Mouse (Mus musculus): ENCODE measurements around the gene Cep72. TPM values are rescaled to one million over a fixed set of nuclear protein-coding genes. Genes with fewer than 3 reads are reported as not detected.

Gene Cep72
- total and polyA plus RNA-seq, 2 experiments from 2014 or later, result 6.7 to 8.8 TPM

DNA sequence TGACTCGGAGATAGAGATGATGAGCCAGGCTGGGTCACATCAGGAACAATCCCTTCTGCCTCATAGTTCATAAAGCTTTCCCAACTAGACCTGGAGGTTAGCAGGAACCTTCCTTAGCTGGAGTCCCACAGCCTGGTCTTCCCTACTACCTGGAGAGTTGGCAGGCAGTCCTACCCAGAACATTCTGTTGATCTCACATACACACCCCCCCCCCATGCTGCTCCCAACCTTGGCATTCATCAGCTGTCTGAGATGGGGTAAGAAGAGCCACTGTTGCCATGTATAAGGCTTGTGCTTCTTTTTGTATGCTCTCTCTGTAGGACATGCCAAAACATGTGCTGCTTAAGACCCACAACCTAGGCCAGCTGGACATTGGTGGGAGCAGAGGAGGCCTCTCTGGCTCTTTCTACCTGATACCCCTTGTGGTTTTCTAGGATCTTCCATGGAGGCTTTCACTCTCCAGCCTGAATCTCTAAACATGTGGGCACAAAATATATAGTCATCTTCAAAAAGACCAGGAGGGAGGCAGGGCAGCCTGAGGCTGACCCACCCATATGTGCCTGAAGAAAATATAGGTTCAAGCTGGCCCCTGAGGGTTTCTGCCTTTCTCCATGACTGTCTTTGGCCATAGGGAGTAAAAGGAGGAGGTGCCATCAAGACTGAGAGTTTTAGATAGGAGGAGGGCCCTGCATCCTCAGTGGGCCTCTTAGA, 1.4 kb upstream of the Cep72 start:
- no peaks in the 10 kb centered on the region for H3K36me3 ChIP-seq (ENCODE audit: insufficient read depth)
- H3K9ac ChIP-seq, result no peak overlapping the region
- H3K4me2 ChIP-seq (ENCODE audit: low read depth), result no peak overlapping the region
- no peak for DNase-seq
- no peak overlapping the region for H3K4me3 ChIP-seq (ENCODE audit: low read depth, low read length)
- H3K27me3 ChIP-seq (ENCODE audit: insufficient read depth, low read length), result no peaks in the 10 kb centered on the region
- no peak for ATAC-seq
- H3K4me1 ChIP-seq (ENCODE audit: insufficient read depth), result no peaks in the 10 kb centered on the region
- 86% methylated on average over 1 of the region's 1 CpGs for WGBS
- no peak overlapping the region for H3K27ac ChIP-seq (ENCODE audit: low read depth, low read length)
- no peak for TF ChIP-seq CTCF (IDR thresholded peaks at IDR 0.05; ENCODE audit: low read depth)
- H3K9me3 ChIP-seq (ENCODE audit: low read length), result no peaks in the 10 kb centered on the region

DNA sequence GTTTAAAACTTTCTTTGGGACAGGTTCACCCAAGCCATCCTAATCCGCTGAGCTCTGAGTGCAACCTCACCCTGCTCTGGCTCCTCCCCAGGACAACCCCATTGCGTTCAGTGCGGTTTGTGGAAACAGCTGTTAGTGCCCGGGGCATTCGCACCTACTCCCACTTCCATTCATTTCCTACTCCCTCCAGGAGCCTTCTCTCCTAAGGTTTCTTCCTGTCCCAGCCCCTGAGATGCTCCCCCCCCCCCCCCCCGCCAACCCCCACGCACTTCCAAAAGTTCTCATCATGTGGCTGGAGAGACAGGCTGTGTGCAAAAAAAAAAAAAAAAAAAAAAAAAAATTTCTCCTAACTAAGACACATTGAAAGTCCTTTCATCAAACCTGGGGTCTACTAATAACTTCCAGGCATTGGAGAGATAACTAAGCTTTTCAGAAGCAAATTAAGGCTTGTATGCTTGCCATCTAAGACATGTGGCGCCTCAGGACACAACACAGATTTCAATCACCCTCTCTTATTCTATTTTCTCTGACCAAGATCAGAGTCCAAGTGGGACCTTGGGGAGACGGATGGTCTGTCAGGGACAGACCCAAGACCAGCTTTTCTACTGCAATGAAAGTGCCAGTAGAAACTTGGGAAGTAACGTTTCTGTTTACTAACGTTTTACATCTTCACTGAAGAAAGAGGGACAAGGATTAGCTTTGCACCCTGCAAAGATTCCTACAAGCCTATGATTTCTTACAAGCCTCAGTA, 454 bp upstream of the Cep72 start:
- no peak overlapping the region for H3K27ac ChIP-seq (ENCODE audit: low read depth, low read length)
- 30% methylated on average over 10 of the region's 11 CpGs for WGBS

DNA sequence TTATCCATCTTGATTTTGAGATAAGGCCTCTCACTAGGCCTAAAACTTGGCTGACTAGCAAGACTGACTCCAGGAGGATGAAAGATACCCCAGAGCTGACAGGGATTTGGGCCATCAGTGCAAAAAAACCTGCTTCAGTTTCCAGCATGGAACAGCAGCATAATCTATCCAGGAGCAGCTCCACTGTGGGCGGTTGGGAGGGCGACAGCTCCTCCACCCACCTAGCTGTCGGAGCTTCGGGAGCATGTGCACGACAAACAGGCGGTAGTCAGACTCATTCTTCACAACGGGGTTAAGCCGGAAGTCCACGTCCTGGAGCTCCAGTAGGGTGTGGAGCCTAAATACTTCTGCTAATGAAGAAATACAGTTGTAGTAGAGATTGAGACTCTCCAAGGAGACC, 4.0 kb downstream of the Cep72 start:
- Histone ChIP-seq H3K27me3 (ENCODE audit: insufficient read depth, low read length) (no peaks in the 10 kb centered on the region), H3K4me1 (ENCODE audit: insufficient read depth) (no peaks in the 10 kb centered on the region), H3K4me2 (ENCODE audit: low read depth) (no peak overlapping the region), H3K27ac (ENCODE audit: low read depth, low read length) (no peak overlapping the region), H3K9ac (no peak overlapping the region), H3K9me3 (ENCODE audit: low read length) (no peaks in the 10 kb centered on the region), H3K4me3 (ENCODE audit: low read depth, low read length) (no peak overlapping the region), H3K36me3 (ENCODE audit: insufficient read depth) (peaks cover 8% of the 10 kb centered on the region; the same call in 1 of the 2 replicates)
- no peak for TF ChIP-seq CTCF (IDR thresholded peaks at IDR 0.05; ENCODE audit: low read depth)
- 93% methylated on average over 9 of the region's 9 CpGs for WGBS
- ATAC-seq (no peak), DNase-seq (no peak)

More for the DNA sequence above, 454 bp upstream of the Cep72 start:
- H3K4me2 ChIP-seq (ENCODE audit: low read depth), result peak overlapping the region; percentile 59
- H3K4me1 ChIP-seq (ENCODE audit: insufficient read depth), result no peaks in the 10 kb centered on the region
- no peaks in the 10 kb centered on the region for H3K36me3 ChIP-seq (ENCODE audit: insufficient read depth)
- no peaks in the 10 kb centered on the region for H3K9me3 ChIP-seq (ENCODE audit: low read length)
- ATAC-seq (no peak), DNase-seq (no peak)
- TF ChIP-seq CTCF (IDR thresholded peaks at IDR 0.05; ENCODE audit: low read depth), result no peak
- no peaks in the 10 kb centered on the region for H3K27me3 ChIP-seq (ENCODE audit: insufficient read depth, low read length)
- peak overlapping the region; percentile 88 for H3K4me3 ChIP-seq (ENCODE audit: low read depth, low read length)
- peak overlapping the region; percentile 74; the same call in 1 of the 2 replicates for H3K9ac ChIP-seq

DNA sequence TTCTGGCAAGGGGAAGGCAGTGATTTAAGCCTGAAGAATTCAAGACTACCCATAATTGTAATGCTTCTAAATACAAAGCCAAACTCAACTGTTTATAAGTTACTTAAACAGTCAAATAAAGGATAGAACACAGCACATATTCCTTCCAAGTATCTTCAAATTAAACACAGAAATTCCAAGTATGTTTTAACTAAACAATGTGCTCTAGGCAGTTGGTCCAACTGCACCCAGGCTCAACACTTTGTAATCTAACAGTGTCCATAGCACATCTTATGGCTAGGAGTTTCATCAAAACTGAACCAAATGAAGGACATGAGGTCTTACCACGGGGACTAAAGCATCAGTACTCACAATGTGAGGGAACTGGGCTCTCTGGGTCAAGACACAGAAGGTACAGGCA, 5.9 kb downstream of the Cep72 start:
- Histone ChIP-seq H3K9me3 (ENCODE audit: low read length) (no peaks in the 10 kb centered on the region), H3K4me3 (ENCODE audit: low read depth, low read length) (no peak overlapping the region), H3K9ac (no peak overlapping the region), H3K36me3 (ENCODE audit: insufficient read depth) (peaks cover 8% of the 10 kb centered on the region; the same call in 1 of the 2 replicates), H3K4me1 (ENCODE audit: insufficient read depth) (no peaks in the 10 kb centered on the region), H3K27me3 (ENCODE audit: insufficient read depth, low read length) (no peaks in the 10 kb centered on the region), H3K4me2 (ENCODE audit: low read depth) (no peak overlapping the region), H3K27ac (ENCODE audit: low read depth, low read length) (no peak overlapping the region)
- 87% methylated on average over 1 of the region's 1 CpGs for WGBS
- ATAC-seq (no peak), DNase-seq (no peak)
- no peak for TF ChIP-seq CTCF (IDR thresholded peaks at IDR 0.05; ENCODE audit: low read depth)

DNA sequence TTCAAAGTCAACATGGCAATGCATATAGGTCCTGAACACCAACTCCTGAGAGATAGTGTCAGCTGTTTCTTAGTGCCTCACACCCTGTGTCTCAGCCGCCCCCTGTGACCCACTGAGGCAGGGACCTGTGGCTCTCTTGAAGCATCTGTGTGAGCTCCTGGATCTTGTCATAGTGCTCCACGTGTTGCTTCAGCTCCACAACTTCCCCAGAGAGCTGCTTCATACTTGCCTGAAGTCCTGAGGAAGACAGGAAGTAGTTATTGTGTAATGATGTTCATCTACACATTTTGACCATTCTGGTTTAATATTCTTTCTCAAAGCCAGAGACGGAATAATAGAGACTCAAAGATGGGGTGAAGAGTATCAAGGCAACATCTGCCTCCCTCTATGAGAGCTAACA, 22.2 kb downstream of the Cep72 start:
- Histone ChIP-seq H3K4me1 (ENCODE audit: insufficient read depth) (no peaks in the 10 kb centered on the region), H3K4me2 (ENCODE audit: low read depth) (no peak overlapping the region), H3K27me3 (ENCODE audit: insufficient read depth, low read length) (no peaks in the 10 kb centered on the region), H3K9me3 (ENCODE audit: low read length) (no peaks in the 10 kb centered on the region), H3K36me3 (ENCODE audit: insufficient read depth) (peaks cover 7% of the 10 kb centered on the region; the same call in 1 of the 2 replicates), H3K9ac (no peak overlapping the region), H3K4me3 (ENCODE audit: low read depth, low read length) (no peak overlapping the region), H3K27ac (ENCODE audit: low read depth, low read length) (no peak overlapping the region)
- 89% methylated on average over 3 of the region's 3 CpGs for WGBS
- TF ChIP-seq CTCF (IDR thresholded peaks at IDR 0.05; ENCODE audit: low read depth), result no peak
- DNase-seq, result no peak
- ATAC-seq, result no peak

DNA sequence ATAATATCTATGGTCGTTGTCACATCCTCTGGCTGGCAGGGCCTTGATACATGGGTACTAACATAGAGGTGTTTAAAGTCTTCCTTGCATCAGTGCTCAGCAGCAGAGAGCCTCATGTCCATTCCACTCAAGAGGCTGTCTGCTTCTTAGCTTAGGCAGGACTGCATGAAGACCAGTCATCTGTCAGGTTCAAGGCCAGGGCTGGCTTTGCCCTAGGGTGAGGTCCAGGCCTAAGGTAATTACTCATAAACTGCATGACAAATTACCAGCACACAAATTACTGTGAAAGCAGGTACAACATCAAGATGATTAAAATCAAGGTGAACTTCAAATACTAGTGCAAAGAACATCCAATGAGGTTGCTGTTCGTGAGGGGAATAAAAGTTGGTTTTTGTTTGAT, 26.3 kb downstream of the Cep72 start:
- TF ChIP-seq CTCF (IDR thresholded peaks at IDR 0.05; ENCODE audit: low read depth), result no peak
- Histone ChIP-seq H3K27me3 (ENCODE audit: insufficient read depth, low read length) (no peaks in the 10 kb centered on the region), H3K36me3 (ENCODE audit: insufficient read depth) (peaks cover 32% of the 10 kb centered on the region), H3K9me3 (ENCODE audit: low read length) (no peaks in the 10 kb centered on the region), H3K4me1 (ENCODE audit: insufficient read depth) (no peaks in the 10 kb centered on the region), H3K27ac (ENCODE audit: low read depth, low read length) (no peak overlapping the region), H3K4me3 (ENCODE audit: low read depth, low read length) (no peak overlapping the region), H3K9ac (no peak overlapping the region), H3K4me2 (ENCODE audit: low read depth) (no peak overlapping the region)
- 90% methylated on average over 2 of the region's 2 CpGs for WGBS
- ATAC-seq (no peak), DNase-seq (no peak)

DNA sequence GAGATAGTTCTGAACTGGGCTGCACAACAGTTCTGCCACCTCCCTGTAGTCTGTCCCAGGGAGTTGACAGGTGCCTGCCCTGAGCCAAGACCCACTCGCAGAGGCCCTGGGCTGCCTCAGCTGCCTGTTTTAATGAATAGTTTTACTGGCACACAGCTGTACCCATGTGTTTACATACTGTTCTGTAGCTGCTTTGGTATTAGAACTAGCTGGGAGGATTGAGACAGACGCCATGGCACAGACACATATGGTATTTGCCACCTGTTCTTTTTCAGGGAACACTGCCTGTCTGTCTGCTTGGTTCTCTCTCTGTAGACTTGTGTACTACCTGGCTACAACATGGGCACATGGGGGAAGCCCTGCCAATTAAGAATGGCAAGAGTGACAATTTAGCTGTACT, 27.3 kb downstream of the Cep72 start:
- ATAC-seq (peak; percentile 34; the same call in 1 of the 2 replicates), DNase-seq (no peak)
- no peak overlapping the region for H3K27ac ChIP-seq (ENCODE audit: low read depth, low read length)
- H3K9me3 ChIP-seq (ENCODE audit: low read length), result no peaks in the 10 kb centered on the region
- H3K4me1 ChIP-seq (ENCODE audit: insufficient read depth), result no peaks in the 10 kb centered on the region
- H3K4me3 ChIP-seq (ENCODE audit: low read depth, low read length), result no peak overlapping the region
- no peak overlapping the region for H3K4me2 ChIP-seq (ENCODE audit: low read depth)
- WGBS, result 49% methylated on average over 2 of the region's 2 CpGs
- no peak for TF ChIP-seq CTCF (IDR thresholded peaks at IDR 0.05; ENCODE audit: low read depth)
- H3K9ac ChIP-seq, result no peak overlapping the region
- no peaks in the 10 kb centered on the region for H3K27me3 ChIP-seq (ENCODE audit: insufficient read depth, low read length)
- peaks cover 30% of the 10 kb centered on the region for H3K36me3 ChIP-seq (ENCODE audit: insufficient read depth)

All from forebrain, postnatal 0 days (tissue).